Mouse (Mus musculus): Measurements from ENCODE around the gene Aqp5. TPM values are rescaled to one million over a fixed set of nuclear protein-coding genes. Genes with fewer than 3 reads are reported as not detected.
A peak's percentile ranks its signal among the peaks of the same experiment; 100 is the strongest.

The Aqp5 gene
- 0.27 and 0.59 TPM in 2 replicates for polyA plus RNA-seq (2014; fragmentation: Nextera tagmentation; extraction: Ambion mirVana)

GRCm38 (mm10) chr15:99590429-99591084 lies at the start of gene Aqp5:
TSS of gene Aqp5 (plus strand) at chr15:99590782.
- Histone ChIP-seq H3K4me3 (ENCODE audit: low read depth, low read length) (peak within 1 kb of the TSS; percentile 36), H3K36me3 (ENCODE audit: control insufficient read depth, insufficient read depth, low read length) (no peaks in the 10 kb centered on the region), H3K27me3 (ENCODE audit: control insufficient read depth, insufficient read depth, low read length) (peaks cover 83% of the 10 kb centered on the region), H3K27ac (ENCODE audit: low read depth, low read length) (no peak within 1 kb of the TSS), H3K9ac (ENCODE audit: low read length) (no peak within 1 kb of the TSS), H3K9me3 (ENCODE audit: control insufficient read depth, low read length) (no peaks in the 10 kb centered on the region), H3K4me2 (ENCODE audit: low read depth) (peak within 1 kb of the TSS; percentile 44), H3K4me1 (ENCODE audit: control insufficient read depth, insufficient read depth, low read length) (no peaks in the 10 kb centered on the region)
- ATAC-seq (ENCODE audit: insufficient read depth, low FRiP score, low TSS enrichment), result peak; percentile 61; the same call in 1 of the 2 replicates
- peak; percentile 53 for DNase-seq (ENCODE audit: low spot score)
- WGBS, result 1% methylated on average over 54 of the region's 83 CpGs

- no peak overlapping the region for H3K9ac ChIP-seq (ENCODE audit: low read length)
- H3K27ac ChIP-seq (ENCODE audit: low read depth, low read length), result no peak overlapping the region
- DNase-seq (ENCODE audit: low spot score) (no peak), ATAC-seq (ENCODE audit: insufficient read depth, low FRiP score, low TSS enrichment) (no peak)
- H3K36me3 ChIP-seq (ENCODE audit: control insufficient read depth, insufficient read depth, low read length), result no peaks in the 10 kb centered on the region
- no peaks in the 10 kb centered on the region for H3K27me3 ChIP-seq (ENCODE audit: control insufficient read depth, insufficient read depth, low read length)
- H3K4me3 ChIP-seq (ENCODE audit: low read depth, low read length), result no peak overlapping the region
- WGBS, result 68% methylated on average over 7 of the region's 7 CpGs
- H3K9me3 ChIP-seq (ENCODE audit: control insufficient read depth, low read length), result no peaks in the 10 kb centered on the region
- no peak overlapping the region for H3K4me2 ChIP-seq (ENCODE audit: low read depth)
- H3K4me1 ChIP-seq (ENCODE audit: control insufficient read depth, insufficient read depth, low read length), result no peaks in the 10 kb centered on the region
Measured at GRCm38 (mm10) chr15:99544047-99544446, 46.5 kb upstream of the Aqp5 start.

GRCm38 (mm10) chr15:99546596-99546995 lies 44.0 kb upstream of the Aqp5 start:
- Histone ChIP-seq H3K27me3 (ENCODE audit: control insufficient read depth, insufficient read depth, low read length) (no peaks in the 10 kb centered on the region), H3K27ac (ENCODE audit: low read depth, low read length) (no peak overlapping the region), H3K9me3 (ENCODE audit: control insufficient read depth, low read length) (no peaks in the 10 kb centered on the region), H3K36me3 (ENCODE audit: control insufficient read depth, insufficient read depth, low read length) (no peaks in the 10 kb centered on the region), H3K4me3 (ENCODE audit: low read depth, low read length) (no peak overlapping the region), H3K4me1 (ENCODE audit: control insufficient read depth, insufficient read depth, low read length) (no peaks in the 10 kb centered on the region), H3K4me2 (ENCODE audit: low read depth) (no peak overlapping the region), H3K9ac (ENCODE audit: low read length) (no peak overlapping the region)
- DNase-seq (ENCODE audit: low spot score) (peak; percentile 56), ATAC-seq (ENCODE audit: insufficient read depth, low FRiP score, low TSS enrichment) (no peak)
- 77% methylated on average over 11 of the region's 11 CpGs for WGBS

DNA sequence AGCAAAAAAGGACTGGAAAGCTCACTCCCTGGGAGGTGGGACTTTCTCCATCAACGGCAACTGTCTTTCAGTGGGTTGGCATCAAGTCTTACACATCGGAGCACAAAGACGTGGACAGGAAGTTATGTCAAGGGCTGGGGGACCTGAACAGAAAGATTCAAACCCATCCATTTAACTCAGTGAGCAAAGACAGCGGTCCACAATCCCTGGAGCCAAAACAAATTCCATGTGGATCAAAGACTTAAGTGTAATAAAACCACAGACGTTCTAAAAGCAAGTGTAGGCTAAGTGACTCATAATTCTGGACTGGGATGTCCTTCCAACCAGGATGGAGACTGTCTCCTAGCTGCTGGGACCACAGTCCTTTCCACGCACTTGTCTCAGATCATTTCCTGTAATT lies 42.9 kb upstream of the Aqp5 start:
- no peak for DNase-seq (ENCODE audit: low spot score)
- 80% methylated on average over 6 of the region's 6 CpGs for WGBS

GRCm38 (mm10) chr15:99549901-99550300 lies 40.7 kb upstream of the Aqp5 start:
- Histone ChIP-seq H3K27me3 (ENCODE audit: control insufficient read depth, insufficient read depth, low read length) (no peaks in the 10 kb centered on the region), H3K36me3 (ENCODE audit: control insufficient read depth, insufficient read depth, low read length) (no peaks in the 10 kb centered on the region), H3K27ac (ENCODE audit: low read depth, low read length) (no peak overlapping the region), H3K4me3 (ENCODE audit: low read depth, low read length) (no peak overlapping the region), H3K9ac (ENCODE audit: low read length) (no peak overlapping the region), H3K4me1 (ENCODE audit: control insufficient read depth, insufficient read depth, low read length) (no peaks in the 10 kb centered on the region), H3K9me3 (ENCODE audit: control insufficient read depth, low read length) (no peaks in the 10 kb centered on the region), H3K4me2 (ENCODE audit: low read depth) (no peak overlapping the region)
- no peak for DNase-seq (ENCODE audit: low spot score)
- 42% methylated on average over 2 of the region's 2 CpGs for WGBS
- no peak for ATAC-seq (ENCODE audit: insufficient read depth, low FRiP score, low TSS enrichment)

More for the DNA sequence above, 42.9 kb upstream of the Aqp5 start:
- no peak overlapping the region for H3K27ac ChIP-seq (ENCODE audit: low read depth, low read length)
- no peaks in the 10 kb centered on the region for H3K4me1 ChIP-seq (ENCODE audit: control insufficient read depth, insufficient read depth, low read length)
- no peak for ATAC-seq (ENCODE audit: insufficient read depth, low FRiP score, low TSS enrichment)
- no peak overlapping the region for H3K9ac ChIP-seq (ENCODE audit: low read length)
- H3K27me3 ChIP-seq (ENCODE audit: control insufficient read depth, insufficient read depth, low read length), result no peaks in the 10 kb centered on the region
- no peaks in the 10 kb centered on the region for H3K36me3 ChIP-seq (ENCODE audit: control insufficient read depth, insufficient read depth, low read length)
- H3K4me2 ChIP-seq (ENCODE audit: low read depth), result no peak overlapping the region
- H3K4me3 ChIP-seq (ENCODE audit: low read depth, low read length), result no peak overlapping the region
- no peaks in the 10 kb centered on the region for H3K9me3 ChIP-seq (ENCODE audit: control insufficient read depth, low read length)

GRCm38 (mm10) chr15:99553767-99554166 lies 36.8 kb upstream of the Aqp5 start:
- no peak for ATAC-seq (ENCODE audit: insufficient read depth, low FRiP score, low TSS enrichment)
- no peaks in the 10 kb centered on the region for H3K9me3 ChIP-seq (ENCODE audit: control insufficient read depth, low read length)
- H3K4me1 ChIP-seq (ENCODE audit: control insufficient read depth, insufficient read depth, low read length), result no peaks in the 10 kb centered on the region
- no peak overlapping the region for H3K9ac ChIP-seq (ENCODE audit: low read length)
- WGBS, result 66% methylated on average over 6 of the region's 6 CpGs
- H3K4me3 ChIP-seq (ENCODE audit: low read depth, low read length), result no peak overlapping the region
- no peaks in the 10 kb centered on the region for H3K27me3 ChIP-seq (ENCODE audit: control insufficient read depth, insufficient read depth, low read length)
- H3K4me2 ChIP-seq (ENCODE audit: low read depth), result no peak overlapping the region
- no peaks in the 10 kb centered on the region for H3K36me3 ChIP-seq (ENCODE audit: control insufficient read depth, insufficient read depth, low read length)
- no peak overlapping the region for H3K27ac ChIP-seq (ENCODE audit: low read depth, low read length)
- no peak for DNase-seq (ENCODE audit: low spot score)

DNA sequence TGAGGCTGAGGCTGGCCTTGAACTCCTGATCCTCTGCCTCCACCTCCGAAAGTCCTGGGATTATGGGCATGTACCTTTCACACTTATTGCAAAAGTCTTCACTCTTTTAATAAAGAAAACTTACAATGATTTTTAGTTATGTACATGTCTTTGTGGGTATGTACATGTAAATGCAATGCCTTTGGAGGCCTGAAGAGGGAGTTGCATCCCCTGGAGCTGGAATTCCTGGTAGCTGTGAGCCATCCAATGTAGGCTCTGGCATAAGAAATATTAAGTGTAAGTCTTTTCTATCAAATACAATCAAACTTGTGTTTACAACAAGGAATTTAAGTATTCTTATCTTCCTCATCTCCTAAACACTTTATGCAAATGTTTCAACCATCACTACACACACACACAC lies 31.6 kb upstream of the Aqp5 start:
- H3K27me3 ChIP-seq (ENCODE audit: control insufficient read depth, insufficient read depth, low read length), result no peaks in the 10 kb centered on the region
- no peak overlapping the region for H3K9ac ChIP-seq (ENCODE audit: low read length)
- H3K36me3 ChIP-seq (ENCODE audit: control insufficient read depth, insufficient read depth, low read length), result no peaks in the 10 kb centered on the region
- no peaks in the 10 kb centered on the region for H3K9me3 ChIP-seq (ENCODE audit: control insufficient read depth, low read length)
- no peak overlapping the region for H3K27ac ChIP-seq (ENCODE audit: low read depth, low read length)
- WGBS, result 86% methylated on average over 1 of the region's 1 CpGs
- no peak for ATAC-seq (ENCODE audit: insufficient read depth, low FRiP score, low TSS enrichment)
- no peak overlapping the region for H3K4me3 ChIP-seq (ENCODE audit: low read depth, low read length)
- no peak for DNase-seq (ENCODE audit: low spot score)
- H3K4me2 ChIP-seq (ENCODE audit: low read depth), result no peak overlapping the region
- no peaks in the 10 kb centered on the region for H3K4me1 ChIP-seq (ENCODE audit: control insufficient read depth, insufficient read depth, low read length)

DNA sequence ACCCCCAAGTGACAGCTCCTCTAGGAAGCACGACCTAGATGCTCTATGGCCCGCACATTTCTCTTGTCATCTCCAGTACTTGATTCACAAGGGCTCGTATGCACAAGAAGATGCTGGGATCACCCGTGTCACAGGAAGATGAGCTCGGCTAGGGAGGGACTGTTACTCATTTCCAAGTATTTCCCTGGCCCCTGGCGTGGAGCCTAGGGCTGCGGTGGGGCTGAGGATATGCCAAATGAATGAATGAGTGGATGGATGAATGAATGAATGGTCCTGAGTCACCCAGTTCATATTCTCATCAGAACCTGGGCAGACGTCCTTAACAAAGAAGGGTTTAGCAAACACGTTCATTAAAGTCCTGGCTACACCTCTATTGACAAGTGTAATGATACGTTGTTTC lies 30.3 kb upstream of the Aqp5 start:
- Histone ChIP-seq H3K27ac (ENCODE audit: low read depth, low read length) (no peak overlapping the region), H3K9me3 (ENCODE audit: control insufficient read depth, low read length) (no peaks in the 10 kb centered on the region), H3K4me2 (ENCODE audit: low read depth) (no peak overlapping the region), H3K36me3 (ENCODE audit: control insufficient read depth, insufficient read depth, low read length) (no peaks in the 10 kb centered on the region), H3K27me3 (ENCODE audit: control insufficient read depth, insufficient read depth, low read length) (no peaks in the 10 kb centered on the region), H3K4me3 (ENCODE audit: low read depth, low read length) (no peak overlapping the region), H3K4me1 (ENCODE audit: control insufficient read depth, insufficient read depth, low read length) (no peaks in the 10 kb centered on the region), H3K9ac (ENCODE audit: low read length) (no peak overlapping the region)
- WGBS, result 80% methylated on average over 10 of the region's 10 CpGs
- no peak for ATAC-seq (ENCODE audit: insufficient read depth, low FRiP score, low TSS enrichment)
- DNase-seq (ENCODE audit: low spot score), result no peak

GRCm38 (mm10) chr15:99567371-99567770 lies 23.2 kb upstream of the Aqp5 start:
- no peaks in the 10 kb centered on the region for H3K36me3 ChIP-seq (ENCODE audit: control insufficient read depth, insufficient read depth, low read length)
- WGBS, result 73% methylated on average over 4 of the region's 4 CpGs
- no peak overlapping the region for H3K27ac ChIP-seq (ENCODE audit: low read depth, low read length)
- H3K9ac ChIP-seq (ENCODE audit: low read length), result no peak overlapping the region
- H3K9me3 ChIP-seq (ENCODE audit: control insufficient read depth, low read length), result no peaks in the 10 kb centered on the region
- DNase-seq (ENCODE audit: low spot score) (no peak), ATAC-seq (ENCODE audit: insufficient read depth, low FRiP score, low TSS enrichment) (no peak)
- H3K4me1 ChIP-seq (ENCODE audit: control insufficient read depth, insufficient read depth, low read length), result no peaks in the 10 kb centered on the region
- no peak overlapping the region for H3K4me3 ChIP-seq (ENCODE audit: low read depth, low read length)
- H3K27me3 ChIP-seq (ENCODE audit: control insufficient read depth, insufficient read depth, low read length), result no peaks in the 10 kb centered on the region
- no peak overlapping the region for H3K4me2 ChIP-seq (ENCODE audit: low read depth)
